Mouse (Mus musculus): Measurements from ENCODE around the gene Trim54. TPM values are rescaled to one million over a fixed set of nuclear protein-coding genes. Genes with fewer than 3 reads are reported as not detected.

Trim54 gene
- polyA plus RNA-seq, 1 experiment from 2014 or later = not detected

DNA sequence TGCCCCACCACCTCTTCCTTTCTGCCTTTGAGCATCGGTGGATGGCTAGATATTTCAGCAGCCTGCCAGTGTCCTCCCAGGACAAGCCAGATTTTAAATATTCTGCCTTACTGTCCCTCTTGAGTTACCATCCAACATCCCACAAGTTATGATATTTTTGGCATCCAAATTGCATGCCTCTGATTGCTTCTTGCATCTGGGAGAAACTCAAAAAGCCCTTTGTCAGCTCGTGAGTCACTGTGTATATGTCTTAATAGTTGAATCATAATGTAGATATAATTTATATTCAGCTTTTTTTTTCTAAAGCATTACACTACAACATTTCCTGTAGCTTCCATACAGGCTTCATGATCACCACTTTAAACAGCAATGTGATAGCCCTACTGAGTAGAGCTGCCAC, 29.4 kb upstream of the Trim54 start:
- H3K27ac ChIP-seq = 0 out of 2 replicates have a peak overlapping the region, but pooled peaks have one; percentile 35
- peaks cover 78% of the 10 kb centered on the region for H3K27me3 ChIP-seq (ENCODE audit: insufficient read depth, poor library complexity, severe bottlenecking)
- no peaks in the 10 kb centered on the region for H3K36me3 ChIP-seq
- DNase-seq (ENCODE audit: low spot score) = no peak
- H3K4me3 ChIP-seq = no peak overlapping the region
- no peaks in the 10 kb centered on the region for H3K9me3 ChIP-seq
- H3K4me1 ChIP-seq (replicated peaks) = peaks cover 37% of the 10 kb centered on the region
- 80% methylated on average over 2 of the region's 2 CpGs for WGBS

DNA sequence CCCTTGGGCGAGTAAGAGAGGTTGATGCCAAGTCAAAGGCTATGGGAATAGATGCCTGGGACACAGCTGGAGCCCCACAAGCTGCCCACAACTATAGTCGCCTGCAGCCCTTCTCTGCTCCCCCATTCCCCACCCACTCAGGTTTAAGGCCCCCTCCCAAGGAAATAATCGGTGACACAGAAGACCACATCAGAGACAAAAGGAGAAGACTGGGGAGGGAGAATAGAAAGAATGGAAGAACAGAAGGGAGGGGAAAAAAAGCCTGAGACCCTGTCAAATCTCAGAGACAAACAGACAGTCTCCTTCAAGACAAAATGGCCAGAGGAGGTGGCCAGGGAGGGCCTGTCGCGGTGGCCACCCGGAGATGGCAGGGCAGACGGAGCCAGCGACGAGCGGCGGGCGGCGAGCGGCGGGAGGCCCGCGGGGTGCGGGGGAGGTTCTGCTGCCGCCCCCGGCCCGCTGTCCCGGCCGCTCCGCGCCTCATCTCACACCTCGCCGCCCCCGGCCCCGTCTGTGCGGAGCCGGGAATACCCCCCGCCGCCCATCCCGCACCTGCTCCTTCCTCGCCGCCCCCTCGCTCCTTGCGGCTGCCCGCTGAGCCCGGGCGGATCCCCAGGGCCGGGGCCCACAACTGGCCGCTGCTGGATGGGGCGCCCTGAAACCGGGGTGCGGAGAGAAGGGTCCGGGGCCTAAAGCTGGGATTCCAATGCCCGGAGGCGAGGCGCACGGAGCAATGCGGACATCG, 24.1 kb upstream of the Trim54 start:
- Histone ChIP-seq H3K36me3 (no peaks in the 10 kb centered on the region), H3K27me3 (ENCODE audit: insufficient read depth, poor library complexity, severe bottlenecking) (peaks cover 100% of the 10 kb centered on the region), H3K4me3 (peak overlapping the region; percentile 47), H3K27ac (peak overlapping the region; percentile 65), H3K4me1 (replicated peaks) (peaks cover 39% of the 10 kb centered on the region), H3K9me3 (no peaks in the 10 kb centered on the region)
- WGBS = under 1% methylated on average over 47 of the region's 53 CpGs
- DNase-seq (ENCODE audit: low spot score) = peak; percentile 32

DNA sequence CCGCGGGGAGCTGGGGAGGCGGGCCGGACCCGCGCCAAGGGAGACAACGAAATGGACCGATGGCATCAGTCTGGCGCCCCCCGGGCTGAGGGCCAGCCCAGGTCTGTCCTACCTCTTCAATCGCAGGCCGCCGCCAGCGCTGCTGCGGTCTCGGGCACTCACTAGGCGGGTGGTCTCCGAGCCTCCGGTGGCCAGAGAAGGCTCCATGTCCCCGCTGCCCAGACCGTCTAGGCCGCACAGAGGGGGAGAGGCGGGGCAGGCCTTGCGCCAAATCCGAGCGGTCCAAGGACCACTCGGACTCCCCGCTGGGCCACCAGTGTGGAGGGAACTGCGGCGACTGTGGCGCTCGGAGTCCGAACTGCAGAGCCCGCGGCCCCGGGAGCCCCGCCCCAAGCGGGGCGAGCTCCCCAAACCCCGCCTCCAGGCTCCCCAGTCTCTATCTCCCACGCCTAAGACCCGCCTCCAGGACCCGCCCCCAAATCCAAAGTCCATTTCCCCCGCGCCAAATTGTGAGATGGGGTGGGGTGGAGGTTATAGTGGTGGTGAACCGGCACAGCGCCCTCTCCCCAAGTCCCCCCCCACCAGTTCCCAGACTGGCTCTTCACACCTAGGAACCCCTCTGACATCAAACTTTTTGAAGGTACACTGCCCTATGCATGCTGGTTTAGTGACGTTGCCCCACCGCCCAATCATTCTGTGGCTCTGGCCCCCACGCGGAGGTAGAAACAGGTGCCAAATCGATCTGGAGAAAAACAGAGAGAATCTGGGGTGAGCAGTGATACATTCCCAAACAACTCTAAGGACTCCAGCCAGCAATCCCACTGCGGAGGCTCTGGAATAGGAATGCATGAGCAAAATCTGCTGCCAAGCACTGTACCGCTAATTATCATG, 23.1 kb upstream of the Trim54 start:
- H3K27ac ChIP-seq = peak overlapping the region; percentile 65
- WGBS = under 1% methylated on average over 54 of the region's 54 CpGs
- H3K9me3 ChIP-seq = no peaks in the 10 kb centered on the region
- H3K4me3 ChIP-seq = peak overlapping the region; percentile 47
- peak; percentile 57 for DNase-seq (ENCODE audit: low spot score)
- peaks cover 100% of the 10 kb centered on the region for H3K27me3 ChIP-seq (ENCODE audit: insufficient read depth, poor library complexity, severe bottlenecking)
- H3K36me3 ChIP-seq = no peaks in the 10 kb centered on the region
- peaks cover 39% of the 10 kb centered on the region for H3K4me1 ChIP-seq (replicated peaks)

DNA sequence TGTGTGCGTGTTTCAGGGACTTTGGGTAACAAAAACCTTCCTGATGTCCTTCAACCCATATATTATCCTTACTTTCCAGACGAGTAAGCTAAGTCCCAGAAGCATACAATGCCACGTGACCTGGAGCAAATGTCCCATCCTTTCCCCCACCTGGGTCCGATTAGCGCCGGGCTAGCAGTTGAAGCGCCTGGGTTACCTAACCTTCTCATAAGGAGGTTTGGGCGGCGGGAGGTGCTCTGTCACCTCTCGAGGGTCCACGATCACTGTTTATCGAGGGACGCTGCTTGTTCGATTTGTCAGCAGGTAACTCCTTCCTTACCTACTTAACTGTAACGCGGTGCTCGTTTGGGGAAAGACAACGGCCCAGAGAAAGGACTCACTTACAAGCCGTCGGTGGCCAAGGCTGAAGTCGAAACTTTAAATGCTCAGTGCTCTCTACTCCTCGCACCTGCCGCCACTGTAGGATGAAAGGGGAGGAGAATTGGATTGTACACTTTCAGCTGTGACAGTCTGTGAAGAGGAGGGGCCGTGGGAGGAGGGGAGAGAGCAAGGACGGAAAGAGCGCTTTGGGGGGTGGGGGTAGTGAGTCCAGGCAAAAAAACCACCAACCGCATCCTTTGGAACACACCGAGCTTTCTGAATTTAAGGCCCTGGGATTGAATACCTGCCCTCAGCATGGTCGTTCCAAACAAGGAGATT, 22.3 kb upstream of the Trim54 start:
- Histone ChIP-seq H3K27ac (no peak overlapping the region), H3K27me3 (ENCODE audit: insufficient read depth, poor library complexity, severe bottlenecking) (peaks cover 96% of the 10 kb centered on the region), H3K4me1 (replicated peaks) (peaks cover 39% of the 10 kb centered on the region), H3K9me3 (no peaks in the 10 kb centered on the region), H3K36me3 (no peaks in the 10 kb centered on the region), H3K4me3 (peak overlapping the region; percentile 47)
- DNase-seq (ENCODE audit: low spot score) = peak; percentile 31
- WGBS = 2% methylated on average over 29 of the region's 29 CpGs

DNA sequence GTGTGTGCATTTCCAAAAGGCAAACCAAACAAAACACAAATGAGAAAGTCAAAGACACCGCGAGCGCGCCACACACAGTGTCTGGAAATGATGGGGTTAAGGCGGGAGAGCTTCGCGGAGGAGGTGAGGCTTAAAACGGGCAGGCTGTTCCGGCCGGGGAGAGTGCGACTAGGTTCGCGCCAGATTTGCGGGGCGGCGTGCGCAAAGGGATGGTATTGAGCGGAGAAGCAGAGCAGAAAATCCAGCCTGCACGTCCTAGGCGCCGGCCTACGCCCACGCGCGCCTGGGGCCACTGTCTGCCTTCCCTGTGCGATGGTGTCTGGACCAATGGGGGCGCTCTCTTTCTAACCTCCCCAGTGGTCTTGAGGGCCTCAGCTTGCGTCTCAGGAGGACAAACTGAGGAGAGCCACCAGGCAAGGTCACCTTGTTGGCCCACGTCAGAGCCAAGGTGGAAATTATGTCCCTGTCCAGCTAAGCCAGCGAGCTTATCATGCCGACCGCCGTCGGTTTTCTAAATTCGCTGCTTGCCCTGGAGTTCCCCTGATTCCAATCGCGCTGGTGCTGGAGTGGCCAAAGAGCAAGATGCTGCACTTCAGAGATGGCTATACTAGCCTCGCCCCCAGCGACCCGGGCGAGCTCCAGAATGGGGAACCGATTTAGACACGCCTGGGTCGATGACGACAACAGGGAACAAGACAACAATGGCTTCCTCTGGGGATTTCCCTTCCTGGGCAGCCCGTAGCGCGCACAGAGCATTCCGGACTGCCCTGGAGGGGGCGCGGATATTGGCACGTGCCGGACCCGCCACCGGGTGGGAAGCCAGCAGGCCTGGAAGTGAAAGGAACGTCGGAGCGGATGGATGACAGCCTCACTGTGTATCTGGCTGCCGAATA, 21.5 kb upstream of the Trim54 start:
- Histone ChIP-seq H3K27me3 (ENCODE audit: insufficient read depth, poor library complexity, severe bottlenecking) (peaks cover 95% of the 10 kb centered on the region), H3K4me3 (peak overlapping the region; percentile 47), H3K27ac (no peak overlapping the region), H3K9me3 (no peaks in the 10 kb centered on the region), H3K36me3 (no peaks in the 10 kb centered on the region), H3K4me1 (replicated peaks) (peaks cover 39% of the 10 kb centered on the region)
- WGBS = under 1% methylated on average over 59 of the region's 59 CpGs
- DNase-seq (ENCODE audit: low spot score) = peak; percentile 62

DNA sequence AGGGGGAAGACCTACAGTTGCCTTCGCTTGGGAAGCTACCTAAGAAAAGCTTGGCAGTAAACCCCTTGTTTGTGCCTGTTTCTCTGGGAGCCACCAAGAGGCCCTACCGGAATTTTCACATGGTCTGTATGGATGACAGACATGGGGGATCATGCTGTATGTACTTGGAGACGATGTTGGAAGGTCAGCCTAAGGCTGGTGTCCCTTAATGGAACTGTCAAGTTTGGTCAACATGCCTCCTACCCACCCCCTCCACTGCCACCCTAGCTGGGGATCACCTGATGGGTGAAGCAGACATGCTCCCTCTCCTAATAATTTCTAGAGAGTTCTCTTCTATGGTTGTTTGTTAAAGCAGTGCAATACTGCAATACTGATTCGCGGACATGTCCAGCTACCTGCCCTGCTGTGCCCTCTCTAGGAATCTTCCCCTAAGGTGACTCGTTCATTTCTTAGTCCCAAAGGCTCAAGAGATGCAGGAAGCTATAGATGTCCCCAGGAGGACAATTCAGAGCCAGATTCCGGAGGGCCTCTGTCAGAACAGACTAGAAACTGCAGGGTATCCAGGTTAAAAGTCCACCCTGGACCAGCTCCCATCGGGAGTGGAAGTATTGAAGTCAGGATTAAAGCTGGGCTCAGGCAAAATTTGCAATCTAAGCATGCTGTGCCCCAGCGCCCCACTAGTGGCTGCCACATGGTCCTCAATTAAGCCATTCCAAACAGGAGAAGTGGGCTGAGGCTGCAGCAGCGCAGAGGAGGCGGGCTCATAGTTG, 20.6 kb upstream of the Trim54 start:
- no peak for DNase-seq (ENCODE audit: low spot score)

DNA sequence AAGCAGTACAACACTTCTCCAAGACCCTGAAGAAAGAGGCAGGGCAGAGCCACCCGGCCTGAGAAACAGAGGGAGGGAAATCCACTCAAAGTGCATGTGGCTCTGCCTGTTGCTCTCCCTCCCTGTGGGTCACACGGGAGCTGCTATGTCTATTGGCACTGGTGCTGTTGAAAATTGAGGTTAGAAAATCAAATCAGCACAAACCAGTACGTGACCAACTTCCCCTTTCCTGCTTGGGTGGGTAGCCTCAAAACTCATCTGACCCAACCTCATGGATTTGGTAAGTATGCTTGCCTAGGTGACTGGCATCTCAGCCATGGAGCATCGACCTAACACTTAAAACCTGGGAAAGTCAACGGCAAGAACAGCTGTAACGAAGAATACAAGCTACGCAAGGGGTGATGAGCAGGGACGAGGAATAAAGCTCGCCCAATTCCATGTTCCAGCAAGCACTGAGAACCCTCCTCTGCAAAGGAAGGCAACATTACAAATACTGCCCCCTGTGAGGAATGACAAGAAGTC, 10.6 kb upstream of the Trim54 start, which contains the start of gene Dnajc5g:
Gene Dnajc5g (plus strand): TSS at position 472 of the 522 bp plus-strand sequence.
- H3K4me3 ChIP-seq = no peak within 1 kb of the TSS
- 84% methylated on average over 9 of the region's 9 CpGs for WGBS
- no peaks in the 10 kb centered on the region for H3K9me3 ChIP-seq
- no peak for DNase-seq (ENCODE audit: low spot score)
- H3K36me3 ChIP-seq = no peaks in the 10 kb centered on the region
- H3K27ac ChIP-seq = no peak within 1 kb of the TSS
- H3K4me1 ChIP-seq (replicated peaks) = no peaks in the 10 kb centered on the region
- peaks cover 3% of the 10 kb centered on the region; the same call in 1 of the 2 replicates for H3K27me3 ChIP-seq (ENCODE audit: insufficient read depth, poor library complexity, severe bottlenecking)

More for the DNA sequence above, 20.6 kb upstream of the Trim54 start:
- H3K4me1 ChIP-seq (replicated peaks) = peaks cover 39% of the 10 kb centered on the region
- H3K27me3 ChIP-seq (ENCODE audit: insufficient read depth, poor library complexity, severe bottlenecking) = peaks cover 87% of the 10 kb centered on the region
- peak overlapping the region; percentile 47 for H3K4me3 ChIP-seq
- 26% methylated on average over 11 of the region's 11 CpGs for WGBS
- no peak overlapping the region for H3K27ac ChIP-seq
- no peaks in the 10 kb centered on the region for H3K36me3 ChIP-seq
- no peaks in the 10 kb centered on the region for H3K9me3 ChIP-seq

DNA sequence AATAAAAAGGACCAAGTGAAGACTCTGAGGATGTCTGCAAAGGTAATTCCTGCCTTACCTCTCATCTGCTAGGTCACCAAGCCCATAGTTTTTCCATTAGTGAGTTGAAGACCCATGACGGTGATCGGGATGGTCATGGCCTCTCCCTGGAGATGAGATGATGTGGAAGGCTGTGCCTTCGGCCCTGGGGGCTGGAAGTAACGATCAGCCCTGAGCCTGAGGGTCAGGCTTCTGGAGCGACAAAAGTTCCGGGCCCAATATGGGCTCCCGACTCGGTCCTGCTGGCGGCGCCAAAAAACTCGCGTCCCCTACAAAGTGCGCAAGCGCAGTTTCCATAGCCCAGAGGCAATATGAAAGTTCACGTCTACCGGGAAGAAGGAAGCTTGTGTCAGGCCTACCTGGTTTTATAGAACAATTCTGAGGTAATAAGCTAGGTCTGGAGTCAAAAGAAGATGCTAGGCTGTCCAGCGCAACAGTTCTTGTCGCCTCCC, 8.5 kb upstream of the Trim54 start, which contains the start of gene Slc30a3:
Gene Slc30a3 (minus strand): TSS at position 238 of the 491 bp plus-strand sequence.
- H3K4me1 ChIP-seq (replicated peaks) = no peaks in the 10 kb centered on the region
- H3K4me3 ChIP-seq = no peak within 1 kb of the TSS
- H3K36me3 ChIP-seq = no peaks in the 10 kb centered on the region
- H3K27me3 ChIP-seq (ENCODE audit: insufficient read depth, poor library complexity, severe bottlenecking) = peaks cover 3% of the 10 kb centered on the region; the same call in 1 of the 2 replicates
- WGBS = 91% methylated on average over 18 of the region's 18 CpGs
- H3K9me3 ChIP-seq = no peaks in the 10 kb centered on the region
- H3K27ac ChIP-seq = no peak within 1 kb of the TSS
- DNase-seq (ENCODE audit: low spot score) = no peak

DNA sequence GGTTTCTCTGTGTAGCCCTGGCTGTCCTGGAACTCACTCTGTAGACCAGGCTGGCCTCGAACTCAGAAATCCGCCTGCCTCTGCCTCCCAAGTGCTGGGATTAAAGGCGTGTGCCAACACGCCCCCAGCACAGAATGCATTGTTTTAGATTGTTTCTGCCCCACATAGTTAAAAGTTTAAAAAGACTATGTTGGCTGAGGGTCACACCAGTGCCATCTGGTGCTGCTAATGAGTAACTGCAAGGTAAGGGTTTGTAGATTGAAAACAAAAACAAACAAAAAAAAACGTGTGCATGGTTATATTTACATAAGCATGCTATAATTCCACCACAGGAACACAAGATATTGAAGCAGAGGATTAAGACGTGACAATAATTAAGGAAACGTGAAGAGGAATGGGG, 5.7 kb upstream of the Trim54 start:
- H3K4me1 ChIP-seq (replicated peaks) = no peaks in the 10 kb centered on the region
- H3K4me3 ChIP-seq = no peak overlapping the region
- no peak for DNase-seq (ENCODE audit: low spot score)
- H3K27me3 ChIP-seq (ENCODE audit: insufficient read depth, poor library complexity, severe bottlenecking) = peaks cover 3% of the 10 kb centered on the region; the same call in 1 of the 2 replicates
- H3K36me3 ChIP-seq = no peaks in the 10 kb centered on the region
- WGBS = 39% methylated on average over 7 of the region's 7 CpGs
- H3K27ac ChIP-seq = no peak overlapping the region
- no peaks in the 10 kb centered on the region for H3K9me3 ChIP-seq

DNA sequence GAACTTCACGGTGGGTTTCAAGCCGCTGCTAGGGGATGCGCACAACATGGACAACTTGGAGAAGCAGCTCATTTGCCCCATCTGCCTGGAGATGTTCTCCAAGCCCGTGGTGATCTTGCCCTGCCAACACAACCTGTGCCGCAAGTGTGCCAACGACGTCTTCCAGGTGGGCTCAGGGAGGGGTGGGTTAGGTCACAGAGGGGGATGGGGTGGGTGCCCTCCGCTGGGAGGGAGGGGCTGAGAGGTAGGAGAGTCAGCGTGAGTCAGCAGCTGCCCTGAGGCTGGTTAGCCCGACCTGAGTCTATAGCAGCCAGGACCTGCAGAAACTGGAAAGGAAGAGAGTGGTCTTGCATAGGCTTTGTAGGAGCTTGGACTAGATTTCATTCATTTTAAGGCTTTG, 400 bp downstream of the Trim54 start:
- Histone ChIP-seq H3K4me3 (no peak overlapping the region), H3K36me3 (no peaks in the 10 kb centered on the region), H3K27me3 (ENCODE audit: insufficient read depth, poor library complexity, severe bottlenecking) (peaks cover 9% of the 10 kb centered on the region; the same call in 1 of the 2 replicates), H3K4me1 (replicated peaks) (no peaks in the 10 kb centered on the region), H3K27ac (no peak overlapping the region), H3K9me3 (no peaks in the 10 kb centered on the region)
- WGBS = 28% methylated on average over 10 of the region's 10 CpGs
- DNase-seq (ENCODE audit: low spot score) = no peak

DNA sequence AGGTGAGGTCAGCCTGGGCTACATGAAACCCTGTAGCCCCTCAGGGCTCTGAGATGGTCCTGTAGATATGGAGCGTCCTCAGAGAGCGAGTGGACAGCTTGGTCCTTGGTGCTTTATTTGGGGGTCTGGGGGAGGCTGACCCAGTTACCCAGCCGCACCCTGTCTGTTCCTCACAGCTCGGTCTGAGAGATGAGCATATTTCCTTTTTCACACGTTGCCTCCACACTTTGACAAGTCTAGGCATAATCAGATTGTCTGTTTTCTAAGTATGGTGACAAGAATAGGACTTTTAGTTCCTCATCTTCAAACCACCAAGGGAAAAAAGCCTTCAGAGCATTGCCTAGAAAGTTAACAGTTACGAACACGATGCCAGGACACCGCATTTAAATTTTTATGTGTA, 4.6 kb downstream of the Trim54 start:
- 84% methylated on average over 8 of the region's 8 CpGs for WGBS
- Histone ChIP-seq H3K4me3 (no peak overlapping the region), H3K27me3 (ENCODE audit: insufficient read depth, poor library complexity, severe bottlenecking) (peaks cover 9% of the 10 kb centered on the region; the same call in 1 of the 2 replicates), H3K27ac (no peak overlapping the region), H3K4me1 (replicated peaks) (no peaks in the 10 kb centered on the region), H3K9me3 (no peaks in the 10 kb centered on the region), H3K36me3 (no peaks in the 10 kb centered on the region)
- DNase-seq (ENCODE audit: low spot score) = no peak

Measured in hindbrain, embryonic 10.5 days (tissue).